Mouse (Mus musculus) olfactory bulb, adult 2 months (tissue): ENCODE measurements around the gene Rora.

Source experiments
- CTCF ChIP-seq: fragments of 200-500 bp; IDR thresholded peaks from 2 replicates; pipeline ENCODE4 v1.5.1; 2012; ENCODE audit warnings: low read depth, mild to moderate bottlenecking, low read length, moderate library complexity; ENCODE audit not compliant: insufficient read depth
- POLR2A ChIP-seq: fragments of 200-500 bp; IDR thresholded peaks from 2 replicates; pipeline ENCODE4 v1.6.1; 2012; ENCODE audit warnings: mild to moderate bottlenecking, low read depth, low read length, moderate library complexity; ENCODE audit not compliant: insufficient read depth

DNA sequence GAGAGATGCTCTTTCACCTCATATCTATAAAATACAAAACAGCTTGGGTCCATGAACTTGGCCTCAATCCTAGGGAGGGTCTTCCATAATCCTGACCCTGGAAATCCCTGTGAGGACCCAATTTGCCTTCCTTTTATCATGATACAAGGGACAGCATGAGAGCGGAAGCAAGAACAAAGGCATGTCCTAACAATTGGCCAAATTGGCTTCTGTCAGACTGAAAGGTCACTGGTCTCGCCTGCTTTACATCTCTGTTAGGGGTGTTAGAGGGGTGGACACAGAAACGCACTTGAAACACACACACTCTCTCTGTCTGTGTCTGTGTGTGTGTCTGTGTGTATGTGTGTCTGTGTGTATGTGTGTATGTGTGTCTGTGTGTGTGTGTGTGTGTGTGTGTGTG is 332.2 kb downstream of the Rora start:
- TF ChIP-seq CTCF (no peak), POLR2A (no peak)
